Mouse (Mus musculus): ENCODE results near the gene Psip1.

Gene Psip1

DNA sequence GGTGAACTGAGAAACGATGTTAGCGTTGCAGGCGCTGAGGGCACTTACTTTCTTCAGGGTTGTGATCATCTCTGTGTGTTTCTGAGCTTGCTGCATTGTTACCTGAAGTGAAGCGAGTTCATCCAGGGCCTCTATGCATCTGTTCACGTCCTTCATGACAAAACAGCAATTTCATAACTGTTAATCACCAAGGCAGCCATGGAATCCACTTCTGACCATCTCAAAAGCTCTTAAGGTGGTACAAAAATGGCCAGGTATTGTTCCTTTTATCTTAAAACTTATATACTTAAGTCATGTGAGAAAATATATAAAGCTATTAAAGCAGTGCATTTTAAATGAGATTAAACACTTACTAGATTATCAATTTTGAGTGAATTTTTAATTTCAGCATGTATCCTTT, 26.2 kb downstream of the Psip1 start:
- ChIA-PET CTCF (interaction anchor here in 1 of 4 experiments (1.2 kb wide), 1 partner anchor 157 kb away, joined by 3 read pairs; no protein-coding TSS in a partner anchor), POLR2A (interaction anchor here in 2 of 4 experiments (0.8 to 12.4 kb wide), 7 partner anchors 10 to 25 kb away, joined by 3 to 113 read pairs (median 10); partner anchors contain the start of gene Psip1 (in 1 of the 2))

DNA sequence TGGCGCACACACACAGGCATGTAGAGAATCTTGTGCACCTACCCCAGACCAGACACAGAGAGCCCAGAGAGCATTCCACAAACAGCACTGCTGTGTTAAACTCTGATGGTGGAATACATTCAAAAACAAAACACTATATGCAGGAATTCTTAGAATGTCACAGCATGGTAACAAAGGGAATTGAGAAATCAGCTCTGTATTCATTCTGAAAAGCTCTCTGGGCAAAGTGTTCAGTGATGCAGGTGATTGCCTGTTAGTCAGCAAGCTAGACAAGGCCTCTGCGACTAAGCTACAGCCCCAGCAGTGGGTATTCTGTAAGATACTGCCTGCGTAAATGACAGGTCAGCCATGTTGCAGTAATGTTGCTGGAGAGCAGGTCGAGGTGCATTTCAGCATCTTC, 35.5 kb downstream of the Psip1 start:
- POLR2A ChIA-PET: interaction anchor here in 3 of 4 experiments (0.6 to 12.4 kb wide), 13 partner anchors 8 to 125 kb away, joined by 3 to 113 read pairs (median 4); partner anchors contain the start of gene Snapc3 (in 2 of the 3)
- CTCF ChIA-PET: no interaction called here

DNA sequence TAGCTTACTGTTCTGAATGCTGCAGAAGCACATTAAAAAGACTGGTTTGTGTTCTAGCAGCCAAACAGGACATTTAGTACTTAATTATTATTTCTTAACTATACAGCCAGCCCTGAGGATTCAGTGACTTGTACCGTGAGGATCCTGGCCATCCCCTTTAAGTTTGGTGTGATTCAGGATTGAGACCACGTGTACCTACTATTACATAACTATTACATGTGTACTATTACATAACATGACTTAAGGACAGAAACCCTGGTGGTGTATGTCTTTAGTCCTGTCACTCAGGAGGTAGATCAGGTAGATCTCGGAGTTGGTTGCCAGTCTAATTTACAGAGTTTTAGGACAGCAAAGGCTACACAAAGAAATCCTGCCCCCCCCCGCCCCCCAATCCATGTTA, 45.2 kb downstream of the Psip1 start:
- CTCF ChIA-PET: interaction anchor here in 1 of 4 experiments (1.3 kb wide), 1 partner anchor 57 kb away, joined by 3 read pairs; no protein-coding TSS in a partner anchor
- POLR2A ChIA-PET: interaction anchor here in 3 of 4 experiments (0.6 to 10.7 kb wide), 7 partner anchors 8 to 111 kb away, joined by 3 to 113 read pairs (median 4); no protein-coding TSS in a partner anchor

DNA sequence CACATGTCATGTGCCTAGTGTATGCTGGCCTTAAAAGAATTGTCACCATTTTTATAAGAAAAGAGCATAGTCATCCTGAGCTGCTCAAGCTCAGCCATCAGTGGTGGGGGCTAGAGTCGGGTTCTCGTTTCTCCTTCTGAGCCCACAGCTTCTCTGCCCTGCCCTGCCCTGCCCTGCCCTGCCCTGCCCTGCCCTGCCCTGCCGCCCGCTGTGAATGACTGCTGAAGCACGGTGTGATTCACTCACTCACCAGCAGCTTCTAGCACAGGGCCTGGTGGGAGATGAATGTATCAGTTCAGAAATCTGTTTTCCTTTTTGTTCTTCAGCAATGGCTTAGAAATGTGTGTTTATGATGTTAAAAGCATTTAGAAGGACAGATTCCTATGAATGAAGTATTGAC, 47.2 kb downstream of the Psip1 start:
- CTCF ChIA-PET: interaction anchor here in 2 of 4 experiments (0.5 to 1.1 kb wide), 3 partner anchors 10 to 470 kb away, joined by 3 to 4 read pairs (median 4); no protein-coding TSS in a partner anchor
- POLR2A ChIA-PET: interaction anchor here in 2 of 4 experiments (0.7 to 10.7 kb wide), 13 partner anchors 11 to 156 kb away, joined by 3 to 113 read pairs (median 5); partner anchors contain the start of genes Ccdc171 (in 1 of the 2) and Snapc3 (in 1 of the 2)

DNA sequence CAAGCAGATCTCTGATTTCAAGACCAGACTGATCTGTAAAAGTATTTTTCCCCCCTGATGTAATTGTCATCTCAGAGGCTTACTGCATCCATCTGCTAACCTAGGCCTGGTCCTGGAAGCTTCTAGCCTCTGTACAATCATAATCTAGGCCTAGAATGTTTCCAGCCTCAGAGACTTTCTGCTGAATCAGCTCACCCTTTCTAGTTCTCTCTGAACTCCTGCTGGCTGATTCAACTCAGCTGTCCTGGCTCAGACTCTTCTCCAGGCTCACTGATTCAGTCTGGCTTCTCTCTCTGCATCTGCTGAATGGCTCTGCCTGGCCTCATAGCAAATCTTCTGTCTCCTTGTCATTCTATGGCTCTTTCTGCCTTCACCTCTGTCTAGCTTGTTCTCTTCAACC, 48.1 kb downstream of the Psip1 start:
- POLR2A ChIA-PET: interaction anchor here in 2 of 4 experiments (0.7 to 10.7 kb wide), 13 partner anchors 10 to 174 kb away, joined by 3 to 113 read pairs (median 4); partner anchors contain the start of genes Ccdc171 (in 1 of the 2), Psip1 (in 1 of the 2) and Snapc3 (in 1 of the 2)
- CTCF ChIA-PET: interaction anchor here in 3 of 4 experiments (0.6 to 1.2 kb wide), 4 partner anchors 9 to 54 kb away, joined by 3 to 4 read pairs (median 3); no protein-coding TSS in a partner anchor

DNA sequence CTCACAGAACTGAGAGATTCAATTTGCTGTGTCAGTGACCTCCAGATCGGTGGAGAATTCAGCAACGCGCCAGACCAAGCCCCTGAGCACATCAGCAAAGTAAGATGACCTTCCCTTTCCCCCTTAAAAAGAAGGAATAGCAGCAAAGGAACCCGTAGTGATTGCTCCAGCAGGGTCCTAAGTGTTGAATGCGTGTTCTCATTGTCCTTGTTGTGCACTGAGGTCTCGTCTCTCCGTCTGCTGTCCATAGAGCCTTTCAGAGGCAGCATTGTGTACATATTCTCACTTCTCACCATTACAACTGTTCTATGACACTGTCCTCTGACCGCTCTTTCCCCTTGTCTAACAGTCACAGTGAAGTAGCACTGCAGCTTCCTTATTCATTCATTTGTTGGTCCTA, 49.9 kb downstream of the Psip1 start:
- POLR2A ChIA-PET: interaction anchor here in 2 of 4 experiments (0.9 to 10.7 kb wide), 8 partner anchors 13 to 114 kb away, joined by 3 to 113 read pairs (median 4); partner anchors contain the start of gene Snapc3 (in 1 of the 2)
- CTCF ChIA-PET: interaction anchor here in 1 of 4 experiments (1.1 to 1.5 kb wide), 2 partner anchors 8 to 212 kb away, joined by 3 read pairs; no protein-coding TSS in a partner anchor

DNA sequence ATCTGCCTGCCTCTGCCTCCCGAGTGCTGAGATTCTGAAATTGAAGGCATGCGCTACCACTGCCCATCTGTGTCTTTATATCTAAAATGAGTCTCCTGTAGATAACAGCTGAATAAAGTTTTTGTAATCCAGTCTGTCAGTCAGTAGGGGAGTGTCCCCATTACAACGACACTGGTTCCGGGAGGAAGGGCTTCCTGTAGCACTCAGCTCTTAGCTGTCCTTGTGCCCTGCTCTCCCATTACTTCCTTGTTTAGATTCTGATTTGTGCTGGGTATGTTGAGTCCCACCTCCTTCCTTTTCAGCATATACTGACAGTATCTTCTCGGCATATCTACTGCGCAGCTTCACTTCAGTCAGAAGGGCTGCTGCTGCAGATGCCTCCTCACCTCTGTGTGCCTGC, 53.4 kb downstream of the Psip1 start:
- ChIA-PET CTCF (no interaction called here), POLR2A (interaction anchor here in 2 of 4 experiments (0.6 to 10.7 kb wide), 6 partner anchors 9 to 52 kb away, joined by 3 to 113 read pairs (median 4); no protein-coding TSS in a partner anchor)

DNA sequence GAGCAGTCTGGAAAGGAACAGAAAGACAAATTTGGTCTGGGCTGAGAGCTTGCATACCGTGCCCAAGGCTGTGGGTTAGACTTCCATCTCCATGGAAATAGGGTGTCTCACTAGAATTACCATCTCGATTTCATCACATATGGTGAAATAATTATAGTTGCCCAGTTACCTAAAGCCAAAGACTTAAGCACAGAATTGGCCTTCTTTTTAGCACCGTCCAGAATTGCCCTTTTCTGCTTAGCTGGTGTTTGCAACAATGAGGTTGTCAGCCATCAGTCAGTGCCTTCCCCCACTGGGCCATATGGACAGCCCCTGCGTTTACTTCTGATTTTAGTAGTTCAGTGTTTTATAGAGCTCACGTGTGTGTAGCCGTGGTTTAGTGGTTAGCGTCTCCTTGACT, 54.3 kb downstream of the Psip1 start:
- ChIA-PET POLR2A (interaction anchor here in 2 of 4 experiments (0.8 to 10.7 kb wide), 5 partner anchors 13 to 686 kb away, joined by 3 to 113 read pairs (median 3); no protein-coding TSS in a partner anchor), CTCF (interaction anchor here in 1 of 4 experiments (0.6 to 0.7 kb wide), 2 partner anchors 101 to 240 kb away, joined by 4 read pairs; no protein-coding TSS in a partner anchor)

DNA sequence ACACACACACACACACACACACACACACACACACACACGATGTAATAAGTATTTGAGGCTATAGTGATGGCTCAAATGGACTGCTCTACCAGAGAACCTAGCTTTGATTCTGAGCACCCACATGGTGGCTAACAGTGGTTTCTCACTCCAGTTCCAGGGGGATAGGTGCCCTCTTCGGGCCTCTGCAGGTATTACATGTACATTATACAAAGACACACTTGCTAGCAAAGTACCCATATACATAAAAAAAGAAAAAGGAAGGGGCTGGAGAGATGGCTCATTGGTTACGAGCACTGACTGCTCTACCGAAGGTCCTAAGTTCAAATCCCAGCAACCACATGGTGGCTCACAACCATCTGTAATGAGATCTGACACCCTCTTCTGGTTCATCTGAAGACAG, 57.4 kb downstream of the Psip1 start:
- ChIA-PET POLR2A (interaction anchor here (0.6 to 1.8 kb wide), 17 partner anchors 10 to 1855 kb away, joined by 3 to 8 read pairs (median 4); partner anchors contain the start of genes Snapc3 (in 2 of the 4) and Ccdc171 (in 1 of the 4)), CTCF (interaction anchor here (0.6 to 1.8 kb wide), 16 partner anchors 10 to 861 kb away, joined by 3 to 6 read pairs (median 3); partner anchors contain the start of gene Snapc3 (in 3 of the 4))

DNA sequence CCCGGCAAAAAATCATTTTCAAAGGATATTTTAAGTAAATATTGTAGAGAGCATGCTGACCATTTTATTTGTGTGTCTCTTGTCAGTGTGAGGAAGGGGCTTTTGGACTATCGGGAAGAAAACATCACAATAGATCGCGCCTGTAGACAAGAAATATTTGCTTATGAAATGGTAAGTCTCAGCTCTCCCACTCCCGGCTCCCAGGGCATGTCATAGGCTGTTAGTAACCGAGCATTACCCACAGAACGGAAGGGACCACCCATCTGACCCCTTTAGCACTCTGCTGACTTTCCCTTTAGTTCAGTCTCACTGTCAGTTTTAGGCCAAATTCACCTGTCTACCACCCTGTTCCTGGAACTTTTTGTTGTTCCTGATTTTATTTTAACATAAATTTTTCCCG, 58.6 kb downstream of the Psip1 start:
- POLR2A ChIA-PET: interaction anchor here in 3 of 4 experiments (1.3 to 1.8 kb wide), 7 partner anchors 9 to 59 kb away, joined by 3 to 8 read pairs (median 5); partner anchors contain the start of gene Snapc3 (in 3 of the 3)
- CTCF ChIA-PET: interaction anchor here in 3 of 4 experiments (0.7 to 1.8 kb wide), 3 partner anchors 9 to 44 kb away, joined by 3 to 6 read pairs (median 4); partner anchors contain the start of gene Snapc3 (in 1 of the 3)

DNA sequence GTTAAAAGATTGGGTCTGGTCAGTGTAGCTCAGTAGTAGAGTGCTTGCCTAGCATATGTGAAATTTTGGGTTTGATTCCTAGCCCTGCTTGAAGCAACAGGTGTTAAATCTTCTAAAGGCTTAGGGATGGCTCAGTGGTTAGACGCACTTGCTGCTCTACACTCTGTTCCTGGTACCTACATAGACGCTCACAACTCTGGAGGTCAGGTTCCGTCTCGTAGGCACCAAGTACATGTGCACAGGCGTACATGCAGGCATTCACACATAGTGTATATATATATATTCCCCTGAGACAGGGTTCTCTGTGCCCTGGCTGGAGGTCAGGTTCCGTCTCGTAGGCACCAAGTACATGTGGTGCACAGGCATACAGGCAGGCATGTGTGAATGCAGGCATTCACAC, 59.1 kb downstream of the Psip1 start:
- CTCF ChIA-PET: no interaction called here
- POLR2A ChIA-PET: interaction anchor here in 2 of 4 experiments (0.8 to 1.8 kb wide), 6 partner anchors 10 to 104 kb away, joined by 3 to 8 read pairs (median 3); partner anchors contain the start of gene Snapc3 (in 2 of the 2)

DNA sequence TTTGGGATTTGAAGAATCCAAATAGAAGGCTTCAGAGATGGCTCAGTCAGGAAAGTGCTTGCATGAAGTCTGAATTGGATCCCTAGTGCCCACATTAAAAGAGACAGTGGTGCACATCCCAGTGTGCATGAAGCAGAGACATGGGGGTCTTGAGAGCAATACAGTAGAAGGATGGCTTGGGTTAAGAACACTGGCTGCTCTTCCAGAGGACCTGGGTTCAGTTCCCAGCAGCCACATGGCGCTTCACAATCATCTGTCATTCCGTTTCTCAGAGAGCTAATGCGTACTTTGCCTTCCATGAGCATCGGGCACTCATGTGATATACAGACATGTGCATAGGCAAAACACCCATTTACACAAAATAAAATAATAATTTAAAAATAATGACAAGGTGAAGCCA, 61.1 kb downstream of the Psip1 start:
- CTCF ChIA-PET: interaction anchor here in 2 of 4 experiments (0.7 to 1.1 kb wide), 3 partner anchors 116 to 163 kb away, joined by 3 to 5 read pairs (median 4); no protein-coding TSS in a partner anchor
- POLR2A ChIA-PET: interaction anchor here in 1 of 4 experiments (0.6 to 2.2 kb wide), 5 partner anchors 9 to 120 kb away, joined by 3 to 8 read pairs (median 3); partner anchors contain the start of gene Ccdc171

DNA sequence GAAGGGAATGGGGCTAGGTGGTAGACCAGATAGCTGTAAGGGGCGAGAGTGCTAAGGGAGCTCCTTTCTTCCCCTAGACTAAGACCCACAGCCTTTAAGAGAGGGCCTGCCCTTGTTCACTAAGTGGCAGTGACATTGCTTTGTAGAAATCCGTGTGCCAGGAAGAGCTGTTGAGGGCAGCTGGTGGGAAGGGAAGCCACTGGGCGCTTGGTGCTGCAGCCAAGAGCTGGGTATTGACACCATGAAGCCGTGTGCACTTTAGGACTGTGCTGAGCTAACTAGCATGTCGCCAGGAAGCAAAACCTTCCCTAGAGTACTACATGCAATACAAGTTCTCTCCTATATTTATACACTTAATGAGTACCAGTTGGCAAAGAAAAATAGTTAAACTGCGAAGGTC, 62.6 kb downstream of the Psip1 start:
- ChIA-PET POLR2A (interaction anchor here in 3 of 4 experiments (0.6 to 2.2 kb wide), 13 partner anchors 10 to 139 kb away, joined by 3 to 8 read pairs (median 3); partner anchors contain the start of genes Ccdc171 (in 1 of the 3) and Ttc39b (in 1 of the 3)), CTCF (interaction anchor here in 1 of 4 experiments (0.6 to 1.4 kb wide), 2 partner anchors 30 to 162 kb away, joined by 3 to 4 read pairs; no protein-coding TSS in a partner anchor)

DNA sequence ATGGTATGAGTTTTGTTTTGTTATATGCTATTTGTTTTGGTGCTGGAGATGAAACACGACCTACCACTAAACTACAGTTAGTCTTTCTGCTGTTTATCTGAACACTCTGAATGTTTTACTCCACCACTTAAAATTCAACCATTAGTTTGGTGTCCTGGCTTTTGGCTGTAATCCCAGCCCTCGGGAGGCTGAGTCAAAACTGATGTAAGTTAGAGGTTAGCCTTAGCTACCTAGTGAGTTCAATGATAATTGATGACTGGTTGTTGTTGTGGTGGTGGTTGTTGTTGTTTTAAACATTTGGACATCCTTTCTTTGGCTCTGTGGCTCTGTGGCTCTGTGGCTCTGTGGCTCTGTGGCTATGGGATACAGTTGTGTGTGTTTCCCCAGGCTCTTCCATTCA, 67.5 kb downstream of the Psip1 start:
- ChIA-PET CTCF (interaction anchor here in 1 of 4 experiments (1.7 kb wide), 1 partner anchor 34 kb away, joined by 3 read pairs; no protein-coding TSS in a partner anchor), POLR2A (interaction anchor here in 1 of 4 experiments (0.9 to 2.4 kb wide), 7 partner anchors 9 to 176 kb away, joined by 3 to 11 read pairs (median 5); no protein-coding TSS in a partner anchor)

DNA sequence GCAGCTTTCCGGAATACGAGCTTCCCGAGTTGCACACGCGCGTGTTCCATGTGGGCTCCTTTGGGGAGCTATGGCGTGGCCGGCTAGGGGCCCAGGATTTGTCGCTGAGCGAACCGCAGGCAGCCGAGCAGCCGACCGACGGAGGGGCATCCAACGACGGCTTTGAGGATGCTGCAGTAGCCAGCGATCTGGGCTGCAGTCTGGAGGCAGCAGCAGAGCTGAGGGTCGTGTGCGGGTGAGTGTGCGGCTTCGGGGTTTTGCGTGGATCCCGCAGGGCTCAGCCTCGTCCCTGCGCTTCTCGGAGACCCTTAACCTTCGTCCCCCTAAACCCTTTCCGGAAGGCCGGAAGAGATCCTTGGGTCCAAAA, 68.5 kb downstream of the Psip1 start:
- CTCF ChIA-PET: interaction anchor here in 3 of 4 experiments (0.9 to 1.7 kb wide), 9 partner anchors 11 to 194 kb away, joined by 3 to 6 read pairs (median 3); partner anchors contain the start of gene Psip1 (in 2 of the 3)
- POLR2A ChIA-PET: interaction anchor here (0.6 to 2.9 kb wide), 40 partner anchors 9 to 204 kb away, joined by 3 to 16 read pairs (median 4); partner anchors contain the start of genes Ccdc171 (in 3 of the 4) and Psip1 (in 1 of the 4)

DNA sequence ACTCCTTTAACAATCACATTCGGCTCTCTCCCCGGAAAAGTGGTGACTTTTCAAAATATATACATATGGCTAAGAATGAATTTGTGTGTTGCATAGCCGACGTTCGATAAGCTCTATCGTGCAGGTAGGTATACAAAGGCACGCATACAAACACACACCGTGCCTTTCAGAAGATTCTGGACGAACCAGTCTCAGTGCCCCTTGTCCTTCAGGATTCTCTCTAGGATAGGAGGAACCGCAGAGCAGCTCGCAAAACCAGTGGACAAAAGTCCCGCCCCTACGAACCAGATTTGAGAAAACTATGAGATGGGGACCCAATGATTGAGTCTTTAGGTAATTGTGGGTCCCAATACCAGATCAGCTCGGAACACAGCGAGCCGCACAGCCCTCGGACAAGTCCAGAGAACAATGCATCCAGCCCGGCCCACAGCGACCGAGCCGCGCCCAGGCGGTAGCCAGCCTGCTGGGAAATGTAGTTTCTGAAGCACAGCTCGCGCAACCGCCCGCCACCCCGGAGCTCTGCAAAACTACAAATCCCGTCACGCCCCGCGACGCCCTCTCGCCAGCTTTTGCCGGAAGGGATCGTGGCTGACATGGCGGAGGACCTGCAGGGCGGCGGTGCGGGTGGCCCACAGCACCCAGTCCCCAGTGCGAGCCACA, 69.0 kb downstream of the Psip1 start, which contains the start of gene Snapc3:
Snapc3 (plus strand) TSS at position 565 of the 660 bp plus-strand sequence.
- CTCF ChIA-PET: interaction anchor here in 3 of 4 experiments (0.6 to 1.7 kb wide), 11 partner anchors 11 to 193 kb away, joined by 3 to 6 read pairs (median 3); partner anchors contain the start of gene Psip1 (in 2 of the 3)
- POLR2A ChIA-PET: interaction anchor here (0.6 to 2.9 kb wide), 46 partner anchors 9 to 204 kb away, joined by 3 to 16 read pairs (median 4); partner anchors contain the start of genes Ccdc171 (in 3 of the 4) and Psip1 (in 2 of the 4)

DNA sequence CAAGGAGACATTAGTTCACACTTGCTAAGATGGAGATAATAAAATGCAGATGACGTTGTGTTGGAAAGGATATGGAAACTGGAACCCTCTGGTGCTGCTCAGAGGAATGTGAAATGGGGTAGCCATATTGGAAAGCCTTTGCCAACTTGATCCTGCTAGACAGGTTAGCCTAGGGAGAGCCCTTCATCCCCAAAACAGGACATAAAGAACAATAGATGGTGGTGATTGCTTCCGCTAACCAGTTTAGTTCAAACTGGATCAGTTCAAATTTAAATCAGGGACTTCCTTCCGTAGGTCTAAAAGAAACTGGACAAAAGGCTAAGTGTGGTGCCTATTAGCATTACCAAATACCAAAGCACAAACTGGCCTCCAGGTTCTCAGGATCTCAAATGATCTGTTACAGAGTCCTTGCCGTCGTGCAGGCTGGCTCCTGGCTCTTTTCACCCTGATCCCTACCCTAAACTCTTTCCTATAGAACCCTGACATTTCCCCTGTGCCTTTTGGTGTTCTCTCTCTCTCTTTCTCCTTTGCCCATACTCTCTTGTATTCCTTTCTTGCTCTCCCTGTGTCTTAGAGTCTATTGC, 71.9 kb downstream of the Psip1 start:
- CTCF ChIA-PET: no interaction called here

More for the DNA sequence above, 71.9 kb downstream of the Psip1 start:
- POLR2A ChIA-PET: interaction anchor here in 1 of 4 experiments (0.7 to 1.4 kb wide), 6 partner anchors 10 to 100 kb away, joined by 3 to 8 read pairs (median 4); no protein-coding TSS in a partner anchor
